Mouse (Mus musculus) c-Kit-positive CD71-negative TER-119-negative erythroid progenitor cells, embryonic 14.5 days (primary cell): ENCODE results near the gene Olfr194.
"Not testable (repeated sequence)": the region's sequence is repeated elsewhere in the genome, so short reads cannot be mapped to it uniquely, and the experiment has no call there.

Experiments
- DNase-seq: peaks from one replicate; pipeline ENCODE4 v3.0.0-alpha.2; 2013; ENCODE audit warnings: low read depth

Gene Olfr194

GRCm38 (mm10) chr16:59120969-59121368 is at the start of gene Olfr194:
Gene Olfr194, minus strand, starts transcription at chr16:59121069.
- no peak for DNase-seq

- DNase-seq = no peak
Observed at GRCm38 (mm10) chr16:59170354-59170753, 49.5 kb upstream of the Olfr194 start, which contains the start of gene Olfr196. Gene Olfr196, minus strand, starts transcription at chr16:59170454.

GRCm38 (mm10) chr16:59151996-59152395 is 31.1 kb upstream of the Olfr194 start:
- no peak for DNase-seq

GRCm38 (mm10) chr16:59146746-59147145 is 25.9 kb upstream of the Olfr194 start, which contains the start of gene Olfr195:
Gene Olfr195, plus strand, starts transcription at chr16:59147046.
- no peak for DNase-seq

GRCm38 (mm10) chr16:59141105-59141504 is 20.2 kb upstream of the Olfr194 start:
- DNase-seq = no peak

GRCm38 (mm10) chr16:59130740-59131139 is 9.9 kb upstream of the Olfr194 start:
- no peak for DNase-seq

GRCm38 (mm10) chr16:59111781-59112180 is 9.1 kb downstream of the Olfr194 start, which contains the start of gene Olfr193:
Gene Olfr193, minus strand, starts transcription at chr16:59111881.
- DNase-seq = no peak

GRCm38 (mm10) chr16:59108522-59108921 is 12.3 kb downstream of the Olfr194 start:
- DNase-seq = not testable (repeated sequence)

- no peak for DNase-seq
Observed at GRCm38 (mm10) chr16:59105312-59105711, 15.6 kb downstream of the Olfr194 start.

- not testable (repeated sequence) for DNase-seq
Observed at GRCm38 (mm10) chr16:59089722-59090121, 31.1 kb downstream of the Olfr194 start, which contains the start of gene Olfr191. Gene Olfr191, minus strand, starts transcription at chr16:59089822.

GRCm38 (mm10) chr16:59081113-59081512 is 39.8 kb downstream of the Olfr194 start:
- DNase-seq = not testable (repeated sequence)

- no peak for DNase-seq
Observed at GRCm38 (mm10) chr16:59077905-59078304, 43.0 kb downstream of the Olfr194 start, which contains the start of gene Olfr190. Gene Olfr190, minus strand, starts transcription at chr16:59078005.

GRCm38 (mm10) chr16:59073520-59073919 is 47.3 kb downstream of the Olfr194 start:
- DNase-seq = no peak

- DNase-seq = no peak
Observed at GRCm38 (mm10) chr16:59071755-59072154, 49.1 kb downstream of the Olfr194 start.
